Mouse (Mus musculus) testis, adult 2 months (tissue): ENCODE data around the gene Timm8a2.

ENCODE experiments used
- CTCF ChIP-seq: fragments of 200-500 bp; IDR thresholded peaks from 2 replicates; pipeline ENCODE4 v1.5.1; 2012; ENCODE audit warnings: low read depth, mild to moderate bottlenecking, inconsistent platforms, low read length, moderate library complexity; ENCODE audit not compliant: control insufficient read depth, insufficient read depth, insufficient replicate concordance
- POLR2A ChIP-seq: fragments of 200-500 bp; IDR thresholded peaks from 2 replicates; pipeline ENCODE4 v1.6.1; 2012; ENCODE audit warnings: low read depth, mild to moderate bottlenecking, inconsistent platforms, low read length, moderate library complexity; ENCODE audit not compliant: control insufficient read depth

DNA sequence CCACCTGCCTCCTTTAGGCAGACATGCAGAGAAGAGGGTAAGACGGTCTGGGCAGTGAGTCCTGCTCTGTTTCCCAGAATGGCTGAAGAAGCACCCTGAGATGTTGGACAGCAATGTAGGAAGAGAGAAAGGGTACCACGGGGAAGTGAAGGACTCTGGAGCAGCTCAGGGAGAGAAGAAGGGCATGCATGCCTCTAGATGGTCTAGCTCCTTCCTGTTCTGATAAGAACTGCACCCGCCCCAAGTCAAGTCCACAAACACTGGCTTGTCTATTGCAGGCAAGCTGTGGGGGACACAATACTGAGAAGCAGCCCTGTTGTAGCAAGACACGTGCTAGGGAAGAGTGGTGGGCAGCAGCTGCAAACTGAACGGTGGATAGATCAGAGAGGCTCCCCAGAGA is 22.3 kb upstream of the Timm8a2 start:
- TF ChIP-seq CTCF (no peak), POLR2A (no peak)
